Mouse (Mus musculus): Measurements from ENCODE around the gene Dapk3. TPM values are rescaled to one million over a fixed set of nuclear protein-coding genes. Genes with fewer than 3 reads are reported as not detected.
"Not testable (repeated sequence)": the region's sequence is repeated elsewhere in the genome, so short reads cannot be mapped to it uniquely, and the experiment has no call there.

The Dapk3 gene
- polyA plus RNA-seq, 1 experiment from 2014 or later = 52.7 TPM

DNA sequence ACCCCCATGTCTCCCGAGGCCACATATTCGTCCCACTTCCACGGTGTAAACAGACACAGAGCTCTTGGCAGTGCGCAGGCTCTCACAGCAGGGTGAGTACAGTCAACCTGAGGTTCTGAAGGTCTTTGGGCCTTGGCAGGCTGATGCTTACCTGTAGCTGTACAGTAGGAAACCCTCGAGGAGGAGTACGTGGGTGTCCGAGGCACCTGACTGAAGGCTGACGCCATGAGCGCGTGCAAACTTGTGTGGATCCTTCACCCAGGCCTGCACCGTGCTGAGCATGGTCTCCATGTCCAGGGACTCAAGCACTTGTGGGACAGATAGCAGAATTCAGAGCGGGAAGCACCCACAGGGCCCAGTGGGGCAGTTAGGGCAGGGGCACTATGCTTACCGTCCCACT lies 17.3 kb downstream of the Dapk3 start:
- DNase-seq (ENCODE audit: low spot score) = no peak
- H3K27me3 ChIP-seq (ENCODE audit: low read depth, poor library complexity, severe bottlenecking) = peaks cover 44% of the 10 kb centered on the region
- H3K36me3 ChIP-seq = no peaks in the 10 kb centered on the region
- peaks cover 4% of the 10 kb centered on the region; the same call in 1 of the 2 replicates for H3K4me1 ChIP-seq
- H3K4me3 ChIP-seq = no peak overlapping the region
- whole genome bisulfite sequencing = 87% methylated on average over 13 of the region's 13 CpGs
- no peak overlapping the region for H3K27ac ChIP-seq (replicated peaks)
- no peaks in the 10 kb centered on the region for H3K9me3 ChIP-seq (replicated peaks)

DNA sequence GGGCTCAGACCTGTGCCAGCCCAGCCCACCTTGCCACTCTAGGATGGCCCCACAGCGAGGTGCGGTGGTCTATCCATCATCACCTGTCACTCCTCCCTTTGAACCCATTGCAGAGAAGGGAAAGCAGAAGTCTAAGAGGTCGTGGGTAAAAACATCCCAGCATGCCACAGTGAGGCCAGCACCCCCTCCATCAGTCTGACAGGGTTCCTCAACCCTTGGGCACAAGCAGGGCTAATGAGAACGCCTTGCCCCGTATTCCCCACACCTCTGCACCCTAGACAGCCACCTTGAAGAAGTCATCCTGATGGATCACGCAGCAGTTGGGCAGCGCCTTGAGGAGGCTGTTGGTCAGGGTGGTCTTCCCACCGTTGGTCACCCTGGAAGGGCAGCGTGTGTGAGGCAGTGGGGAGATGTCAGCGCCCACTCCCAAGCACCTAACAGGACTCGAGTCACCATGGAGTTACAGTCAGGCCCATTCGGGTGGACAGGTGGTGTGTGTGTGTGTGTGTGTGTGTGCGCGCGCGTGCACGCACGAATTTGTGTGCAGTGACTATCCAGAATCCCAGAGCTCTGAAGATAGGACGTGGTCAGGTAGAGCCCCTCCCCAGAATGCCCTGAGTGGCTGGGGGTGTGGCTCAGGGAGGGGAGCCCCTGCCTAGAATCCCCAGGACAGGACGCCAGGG lies 17.9 kb downstream of the Dapk3 start:
- Histone ChIP-seq H3K9me3 (replicated peaks) (no peaks in the 10 kb centered on the region), H3K4me1 (peaks cover 4% of the 10 kb centered on the region; the same call in 1 of the 2 replicates), H3K27me3 (ENCODE audit: low read depth, poor library complexity, severe bottlenecking) (peaks cover 38% of the 10 kb centered on the region), H3K36me3 (no peaks in the 10 kb centered on the region), H3K27ac (replicated peaks) (no peak overlapping the region), H3K4me3 (no peak overlapping the region)
- DNase-seq (ENCODE audit: low spot score) = no peak
- WGBS = 81% methylated on average over 20 of the region's 20 CpGs

DNA sequence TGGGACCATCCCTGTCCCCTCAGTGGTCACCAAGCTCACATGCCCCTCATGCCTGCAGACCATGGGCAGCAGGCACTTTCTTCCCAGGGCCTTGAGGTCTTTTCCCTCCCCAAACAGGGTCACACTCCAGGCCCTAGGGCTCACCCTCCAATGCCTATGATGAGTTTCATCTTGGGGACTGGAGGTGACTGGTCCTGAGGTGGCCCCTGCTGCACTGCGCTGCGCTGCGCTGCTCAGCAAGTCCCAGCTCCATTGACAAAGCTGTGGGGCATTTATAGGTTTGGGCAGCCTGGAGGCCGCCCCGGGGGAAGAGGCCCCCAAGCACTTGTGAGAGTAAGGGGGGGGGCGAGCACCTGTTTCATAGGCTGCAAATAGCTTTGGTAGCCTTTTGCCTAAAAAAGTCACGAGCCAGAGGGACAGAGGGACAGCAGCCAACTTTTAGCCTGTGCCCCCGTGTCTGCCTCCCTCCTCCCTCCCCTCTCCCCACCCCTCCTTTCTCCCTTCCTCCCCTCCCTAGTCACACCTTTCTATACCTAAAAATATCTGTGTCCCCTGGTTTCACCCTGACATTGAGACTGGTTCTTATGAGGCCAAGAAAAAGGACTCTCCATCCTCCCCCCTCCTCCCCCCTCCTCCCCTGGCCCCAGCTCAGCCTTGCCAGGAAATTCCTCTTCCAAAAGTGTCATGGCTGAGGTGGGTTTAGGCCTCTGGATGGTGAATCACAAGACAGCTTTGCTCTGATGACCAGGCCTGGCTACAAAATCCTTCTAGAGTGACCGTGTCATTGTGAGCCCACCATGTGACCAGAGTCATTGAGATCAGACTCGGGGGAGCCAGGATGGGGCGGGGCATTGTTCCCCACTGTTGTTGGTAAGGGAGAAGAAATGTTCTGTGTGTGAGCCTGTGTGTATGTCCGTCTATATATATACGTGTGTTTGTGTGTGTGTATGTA lies 19.3 kb downstream of the Dapk3 start, which contains the start of gene Nmrk2:
Nmrk2 (minus strand) TSS at position 245 of the 952 bp plus-strand sequence.
- Histone ChIP-seq H3K36me3 (peaks cover 3% of the 10 kb centered on the region; the same call in 1 of the 2 replicates), H3K27me3 (ENCODE audit: low read depth, poor library complexity, severe bottlenecking) (peaks cover 25% of the 10 kb centered on the region), H3K4me3 (no peak within 1 kb of the TSS), H3K27ac (replicated peaks) (0 out of 2 replicates have a peak within 1 kb of the TSS, but pooled peaks have one; percentile 13), H3K4me1 (peaks cover 4% of the 10 kb centered on the region; the same call in 1 of the 2 replicates), H3K9me3 (replicated peaks) (no peaks in the 10 kb centered on the region)
- 65% methylated on average over 13 of the region's 13 CpGs for WGBS
- DNase-seq (ENCODE audit: low spot score) = no peak

DNA sequence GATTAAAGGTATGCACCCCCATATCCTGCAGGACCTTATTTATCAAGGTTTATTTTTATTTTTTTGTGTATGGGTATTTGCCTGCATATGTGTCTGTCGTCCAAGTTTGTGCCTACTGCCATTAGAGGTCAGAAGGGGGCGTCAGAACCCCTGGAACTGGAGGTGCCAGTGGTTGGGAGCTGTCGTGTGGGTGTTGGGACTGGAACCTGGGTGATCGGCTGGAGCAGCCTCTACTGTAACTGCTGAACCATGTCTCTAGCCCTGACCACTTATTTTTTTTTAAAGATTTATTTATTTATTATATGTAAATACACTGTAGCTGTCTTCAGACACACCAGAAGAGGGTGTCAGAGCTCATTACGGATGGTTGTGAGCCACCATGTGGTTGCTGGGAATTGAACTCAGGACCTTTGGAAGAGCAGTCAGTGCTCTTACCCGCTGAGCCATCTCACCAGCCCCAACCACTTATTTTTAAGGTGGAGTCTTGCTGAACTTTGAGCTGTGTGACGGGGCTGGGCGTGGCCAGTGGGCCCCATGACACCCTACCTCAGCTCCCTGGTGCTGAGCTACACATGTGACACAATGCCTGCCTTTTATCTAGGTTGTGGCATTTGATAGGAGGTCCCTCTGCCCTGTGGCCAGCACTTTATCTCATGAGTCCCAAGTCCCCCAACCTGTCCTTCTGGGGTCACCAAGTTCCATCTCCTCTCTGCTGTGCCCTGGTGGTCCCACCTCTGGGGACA lies 20.3 kb downstream of the Dapk3 start:
- H3K27me3 ChIP-seq (ENCODE audit: low read depth, poor library complexity, severe bottlenecking) = peaks cover 18% of the 10 kb centered on the region; the same call in 1 of the 2 replicates
- no peak for DNase-seq (ENCODE audit: low spot score)
- peaks cover 4% of the 10 kb centered on the region; the same call in 1 of the 2 replicates for H3K4me1 ChIP-seq
- no peak overlapping the region for H3K4me3 ChIP-seq
- H3K9me3 ChIP-seq (replicated peaks) = no peaks in the 10 kb centered on the region
- 74% methylated on average over 8 of the region's 8 CpGs for WGBS
- H3K27ac ChIP-seq (replicated peaks) = no peak overlapping the region
- peaks cover 5% of the 10 kb centered on the region; the same call in 1 of the 2 replicates for H3K36me3 ChIP-seq

DNA sequence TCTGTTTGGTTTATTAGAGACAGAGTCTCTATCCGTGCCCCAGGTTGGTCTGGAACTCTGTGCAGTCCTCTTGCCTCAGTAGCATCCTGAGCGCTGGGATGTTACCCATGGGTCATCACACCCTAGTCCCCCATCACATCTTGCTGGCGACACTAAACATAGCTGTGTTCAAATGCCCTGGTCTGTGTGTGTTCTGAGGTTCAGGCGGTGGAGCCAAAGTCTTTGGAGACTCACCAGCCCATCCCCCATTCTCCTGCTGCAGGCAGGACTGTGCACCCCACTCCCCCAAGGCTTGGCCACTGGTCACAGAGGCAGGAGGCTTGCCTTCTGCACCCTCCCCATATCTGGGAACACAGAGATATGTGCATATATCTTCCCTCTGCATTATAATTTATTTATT lies 21.3 kb downstream of the Dapk3 start:
- WGBS = 72% methylated on average over 4 of the region's 4 CpGs
- H3K27me3 ChIP-seq (ENCODE audit: low read depth, poor library complexity, severe bottlenecking) = peaks cover 13% of the 10 kb centered on the region
- H3K4me3 ChIP-seq = no peak overlapping the region
- H3K27ac ChIP-seq (replicated peaks) = no peak overlapping the region
- DNase-seq (ENCODE audit: low spot score) = no peak
- peaks cover 4% of the 10 kb centered on the region; the same call in 1 of the 2 replicates for H3K4me1 ChIP-seq
- peaks cover 9% of the 10 kb centered on the region; the same call in 1 of the 2 replicates for H3K36me3 ChIP-seq
- no peaks in the 10 kb centered on the region for H3K9me3 ChIP-seq (replicated peaks)

DNA sequence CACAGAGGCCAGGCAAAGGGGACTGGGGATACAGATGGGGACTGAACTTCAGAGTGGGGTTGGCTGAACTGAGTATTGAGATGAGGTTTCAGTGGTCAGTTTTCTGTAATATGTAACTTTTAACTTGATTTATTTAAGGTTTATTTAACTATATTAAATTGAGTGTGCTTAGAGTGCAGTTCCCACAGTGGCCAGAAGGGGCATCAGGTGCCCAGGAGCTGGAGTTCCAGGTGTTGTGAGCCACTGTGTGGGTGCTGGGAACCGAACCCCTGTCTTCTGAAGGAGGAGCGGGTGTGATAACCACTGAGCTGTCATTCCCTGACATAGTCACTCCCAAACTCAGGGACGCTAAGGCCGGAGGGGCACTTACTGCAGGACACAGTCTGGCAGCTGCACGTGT lies 27.3 kb downstream of the Dapk3 start:
- Histone ChIP-seq H3K4me3 (no peak overlapping the region), H3K9me3 (replicated peaks) (peaks cover 10% of the 10 kb centered on the region; the same call in 1 of the 2 replicates), H3K4me1 (no peaks in the 10 kb centered on the region), H3K27me3 (ENCODE audit: low read depth, poor library complexity, severe bottlenecking) (no peaks in the 10 kb centered on the region; the same call in 1 of the 2 replicates), H3K27ac (replicated peaks) (no peak overlapping the region), H3K36me3 (peaks cover 65% of the 10 kb centered on the region)
- WGBS = 92% methylated on average over 5 of the region's 5 CpGs
- DNase-seq (ENCODE audit: low spot score) = no peak

DNA sequence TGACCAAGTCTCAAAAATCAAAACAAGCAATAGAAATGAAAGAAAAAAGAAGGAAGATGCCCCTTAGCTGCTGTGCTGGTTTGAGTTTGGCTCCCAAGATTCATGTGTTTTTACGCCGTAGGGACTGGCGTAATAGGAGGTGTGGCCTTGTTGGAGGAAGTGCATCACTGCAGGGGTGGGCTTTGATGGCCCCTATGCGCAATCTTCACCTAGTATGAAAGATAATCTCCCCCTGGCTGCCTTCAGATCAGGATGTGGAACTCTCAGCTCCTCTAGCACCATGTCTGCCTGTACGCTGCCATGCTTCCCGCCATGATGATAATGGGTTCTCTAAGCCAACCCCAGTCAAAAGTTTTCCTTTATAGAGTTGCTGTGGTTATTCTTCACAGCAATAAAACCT lies 33.5 kb downstream of the Dapk3 start:
- Histone ChIP-seq H3K4me1 (no peaks in the 10 kb centered on the region), H3K27me3 (ENCODE audit: low read depth, poor library complexity, severe bottlenecking) (no peaks in the 10 kb centered on the region), H3K9me3 (replicated peaks) (no peaks in the 10 kb centered on the region; the same call in 1 of the 2 replicates), H3K36me3 (peaks cover 43% of the 10 kb centered on the region), H3K4me3 (no peak overlapping the region), H3K27ac (replicated peaks) (no peak overlapping the region)
- 94% methylated on average over 6 of the region's 6 CpGs for WGBS
- DNase-seq (ENCODE audit: low spot score) = no peak

DNA sequence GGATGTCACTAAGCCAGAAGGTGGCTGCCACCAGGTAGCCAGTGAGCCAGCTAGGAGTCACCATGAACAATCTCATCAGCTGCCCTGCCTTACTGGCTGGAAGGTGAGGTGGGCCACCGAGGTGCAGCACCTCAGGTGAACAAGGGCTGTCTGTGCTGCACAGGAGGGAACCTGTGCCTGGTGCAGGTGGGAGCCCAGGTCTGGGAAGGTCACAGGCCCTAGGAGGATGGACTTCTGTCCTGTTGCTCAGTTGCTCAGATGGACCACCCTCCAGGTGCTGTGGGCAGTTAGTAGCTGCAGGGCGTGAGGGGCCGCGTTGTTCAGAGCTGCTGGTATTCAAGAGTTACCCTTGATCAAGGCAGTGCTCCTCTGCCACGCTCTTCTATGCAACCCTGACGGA lies 34.0 kb downstream of the Dapk3 start:
- H3K4me1 ChIP-seq = no peaks in the 10 kb centered on the region
- WGBS = 88% methylated on average over 6 of the region's 6 CpGs
- no peaks in the 10 kb centered on the region for H3K27me3 ChIP-seq (ENCODE audit: low read depth, poor library complexity, severe bottlenecking)
- no peak overlapping the region for H3K27ac ChIP-seq (replicated peaks)
- H3K4me3 ChIP-seq = no peak overlapping the region
- peaks cover 44% of the 10 kb centered on the region for H3K36me3 ChIP-seq
- no peak for DNase-seq (ENCODE audit: low spot score)
- H3K9me3 ChIP-seq (replicated peaks) = no peaks in the 10 kb centered on the region; the same call in 1 of the 2 replicates

DNA sequence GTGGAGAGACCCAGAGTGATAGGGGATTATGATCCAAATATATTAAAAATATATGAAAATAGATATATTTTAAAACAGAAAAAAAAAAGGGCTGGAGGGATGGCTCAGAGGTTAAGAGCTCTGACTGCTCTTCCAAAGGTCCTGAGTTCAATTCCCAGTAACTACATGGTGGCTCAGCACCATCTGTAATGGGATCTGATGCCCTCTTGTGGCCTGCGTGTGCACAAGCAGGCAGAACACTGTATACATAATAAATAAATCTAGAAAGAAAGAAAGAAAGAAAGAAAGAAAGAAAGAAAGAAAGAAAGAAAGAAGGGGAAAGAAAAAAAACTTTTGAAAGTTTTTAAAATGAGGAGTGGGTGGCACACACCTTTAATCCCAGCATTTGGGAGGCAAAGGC lies 34.5 kb downstream of the Dapk3 start:
- H3K4me1 ChIP-seq; H3K27ac ChIP-seq (replicated peaks); H3K9me3 ChIP-seq (replicated peaks); H3K4me3 ChIP-seq; H3K27me3 ChIP-seq (ENCODE audit: low read depth, poor library complexity, severe bottlenecking); DNase-seq (ENCODE audit: low spot score): not testable (repeated sequence)
- 24% methylated on average over 1 of the region's 1 CpGs for WGBS
- peaks cover 42% of the 10 kb centered on the region for H3K36me3 ChIP-seq

GRCm38 (mm10) chr10:81217964-81218363 lies 35.2 kb downstream of the Dapk3 start:
- H3K27ac ChIP-seq (replicated peaks) = no peak overlapping the region
- no peaks in the 10 kb centered on the region for H3K27me3 ChIP-seq (ENCODE audit: low read depth, poor library complexity, severe bottlenecking)
- H3K9me3 ChIP-seq (replicated peaks) = no peaks in the 10 kb centered on the region
- peaks cover 35% of the 10 kb centered on the region for H3K36me3 ChIP-seq
- H3K4me1 ChIP-seq = no peaks in the 10 kb centered on the region
- 44% methylated on average over 7 of the region's 7 CpGs for WGBS
- H3K4me3 ChIP-seq = no peak overlapping the region
- DNase-seq (ENCODE audit: low spot score) = peak; percentile 47

DNA sequence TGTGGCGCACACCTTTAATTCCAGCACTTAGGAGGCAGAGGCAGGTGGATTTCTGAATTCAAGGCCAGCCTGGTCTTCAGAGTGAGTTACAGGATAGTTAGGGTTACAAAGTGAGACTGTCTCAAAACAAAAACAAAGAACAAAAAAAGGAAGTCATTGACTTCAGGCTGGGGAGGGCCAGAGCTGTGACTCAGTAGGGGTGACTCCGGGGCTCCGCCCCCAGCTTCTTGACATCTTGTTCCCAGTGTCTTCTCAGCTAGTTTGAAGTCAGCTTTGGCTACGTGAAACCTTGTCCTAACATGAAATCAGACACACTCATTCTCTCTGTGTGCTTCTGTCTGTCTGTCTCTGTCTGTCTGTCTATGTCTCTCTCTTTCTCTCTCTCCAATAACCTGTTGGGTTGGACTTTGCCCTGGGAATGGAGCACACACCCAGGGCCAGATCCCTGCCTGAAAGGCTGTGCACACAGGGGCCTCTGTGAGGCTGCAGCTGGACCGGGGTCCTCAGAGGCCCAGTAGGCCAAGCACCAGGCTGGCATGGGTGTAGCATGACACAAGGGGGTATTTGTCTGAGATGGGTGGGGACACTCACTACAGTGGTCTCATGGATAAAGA lies 38.7 kb downstream of the Dapk3 start:
- Histone ChIP-seq H3K27me3 (ENCODE audit: low read depth, poor library complexity, severe bottlenecking) (no peaks in the 10 kb centered on the region), H3K27ac (replicated peaks) (no peak overlapping the region), H3K36me3 (peaks cover 22% of the 10 kb centered on the region; the same call in 1 of the 2 replicates), H3K4me1 (no peaks in the 10 kb centered on the region), H3K9me3 (replicated peaks) (no peaks in the 10 kb centered on the region), H3K4me3 (no peak overlapping the region)
- 90% methylated on average over 5 of the region's 5 CpGs for WGBS
- DNase-seq (ENCODE audit: low spot score) = no peak

GRCm38 (mm10) chr10:81223731-81224130 lies 40.9 kb downstream of the Dapk3 start:
- not testable (repeated sequence) for H3K4me1 ChIP-seq; H3K4me3 ChIP-seq; DNase-seq (ENCODE audit: low spot score); H3K27ac ChIP-seq (replicated peaks); H3K9me3 ChIP-seq (replicated peaks); H3K27me3 ChIP-seq (ENCODE audit: low read depth, poor library complexity, severe bottlenecking)
- WGBS = 79% methylated on average over 2 of the region's 2 CpGs
- peaks cover 14% of the 10 kb centered on the region; the same call in 1 of the 2 replicates for H3K36me3 ChIP-seq
